Mouse (Mus musculus): ENCODE measurements around the gene Tenm3. TPM values are rescaled to one million over a fixed set of nuclear protein-coding genes. Genes with fewer than 3 reads are reported as not detected.

Gene Tenm3
- total RNA-seq, 2 experiments from 2014 or later: 78.0 to 80.1 TPM

- no peak for TF ChIP-seq CTCF (conservative IDR thresholded peaks at IDR 0.05)
- no peak overlapping the region for H3K27ac ChIP-seq
- H3K4me3 ChIP-seq: no peak overlapping the region
- no peak for DNase-seq (ENCODE audit: low spot score in 2 of 2)
Measured at GRCm38 (mm10) chr8:48293797-48294196, 550.0 kb downstream of the Tenm3 start.

DNA sequence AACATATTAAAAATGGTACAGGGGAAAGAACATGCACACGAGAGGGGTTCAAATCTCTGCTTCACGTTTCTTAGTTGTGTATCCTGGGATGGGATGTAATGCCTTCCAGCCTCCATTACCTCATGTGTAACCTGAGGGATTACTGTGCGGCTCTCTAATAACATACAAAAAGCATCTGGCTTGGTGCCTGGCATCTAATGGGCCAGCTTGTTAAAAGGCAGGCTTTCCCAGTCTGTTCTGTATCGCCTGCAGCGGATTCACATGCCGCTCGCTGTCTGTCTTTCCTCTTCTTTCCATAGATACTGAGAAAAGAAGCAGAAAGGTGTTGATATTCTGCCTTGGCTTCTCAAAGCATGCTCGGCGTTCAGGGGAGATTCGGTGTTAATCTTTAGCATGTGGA, 558.3 kb downstream of the Tenm3 start:
- DNase-seq (ENCODE audit: low spot score in 2 of 2): no peak
- no peak for TF ChIP-seq CTCF (conservative IDR thresholded peaks at IDR 0.05)
- H3K4me3 ChIP-seq: no peak overlapping the region
- H3K27ac ChIP-seq: no peak overlapping the region

GRCm38 (mm10) chr8:48281855-48282254, 561.9 kb downstream of the Tenm3 start:
- no peak for DNase-seq (ENCODE audit: low spot score in 2 of 2)
- Histone ChIP-seq H3K27ac (no peak overlapping the region), H3K4me3 (no peak overlapping the region)
- no peak for TF ChIP-seq CTCF (conservative IDR thresholded peaks at IDR 0.05)

- Histone ChIP-seq H3K4me3 (no peak overlapping the region), H3K27ac (peak overlapping the region; percentile 32; the same call in 1 of the 2 replicates)
- DNase-seq (ENCODE audit: low spot score in 2 of 2): no peak
- peak; percentile 44 for TF ChIP-seq CTCF (conservative IDR thresholded peaks at IDR 0.05)
Measured at GRCm38 (mm10) chr8:48279360-48279759, 564.4 kb downstream of the Tenm3 start.

- H3K27ac ChIP-seq: peak overlapping the region; percentile 32; the same call in 1 of the 2 replicates
- TF ChIP-seq CTCF (conservative IDR thresholded peaks at IDR 0.05): no peak
- no peak overlapping the region for H3K4me3 ChIP-seq
- no peak for DNase-seq (ENCODE audit: low spot score in 2 of 2)
Measured at GRCm38 (mm10) chr8:48277986-48278635, 565.6 kb downstream of the Tenm3 start.

- peak overlapping the region; percentile 32; the same call in 1 of the 2 replicates for H3K27ac ChIP-seq
- no peak overlapping the region for H3K4me3 ChIP-seq
- DNase-seq (ENCODE audit: low spot score in 2 of 2): peak in 1 of 2 experiments; percentile 23
- no peak for TF ChIP-seq CTCF (conservative IDR thresholded peaks at IDR 0.05)
Measured at GRCm38 (mm10) chr8:48275066-48275465, 568.7 kb downstream of the Tenm3 start.

DNA sequence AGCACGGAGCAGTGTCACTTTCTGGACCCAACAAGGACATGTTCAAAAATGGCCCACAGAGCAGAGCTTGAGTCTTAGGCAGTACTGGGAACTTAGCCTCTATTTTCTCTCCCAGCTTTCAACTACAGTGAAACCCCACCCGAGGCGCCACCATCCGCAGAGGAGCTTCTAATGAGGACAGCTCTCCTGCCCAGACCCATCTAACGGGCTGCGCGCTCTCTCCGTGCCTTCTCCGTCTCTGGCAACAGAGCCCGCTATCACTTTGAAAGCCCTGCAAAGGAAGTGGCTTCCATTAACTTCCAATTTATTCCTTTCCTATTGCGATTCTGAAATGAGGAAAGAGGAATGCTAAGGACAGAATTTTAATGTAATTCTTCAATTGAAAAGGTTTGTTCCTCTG, 569.2 kb downstream of the Tenm3 start:
- no peak for TF ChIP-seq CTCF (conservative IDR thresholded peaks at IDR 0.05)
- Histone ChIP-seq H3K27ac (peak overlapping the region; percentile 32; the same call in 1 of the 2 replicates), H3K4me3 (no peak overlapping the region)
- no peak for DNase-seq (ENCODE audit: low spot score in 2 of 2)

DNA sequence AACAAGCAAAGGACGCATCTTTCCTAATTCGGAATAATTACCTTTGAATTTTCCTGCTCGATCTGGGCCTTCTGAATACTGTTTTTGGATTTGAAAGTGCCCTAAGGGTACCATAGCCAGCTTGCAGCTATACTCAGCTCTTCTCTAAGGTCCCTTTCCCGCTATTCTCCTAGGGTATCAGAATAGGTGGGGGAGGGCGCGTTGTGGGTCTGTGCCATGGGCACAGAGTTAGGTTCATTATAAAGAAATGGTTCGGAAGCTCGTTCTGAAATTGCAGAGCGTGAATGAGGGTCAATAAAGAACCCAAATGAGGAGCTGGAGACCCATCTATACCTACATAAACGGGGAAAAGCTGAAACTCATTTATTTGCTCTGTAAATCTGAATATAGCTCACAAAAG, 575.1 kb downstream of the Tenm3 start:
- no peak for TF ChIP-seq CTCF (conservative IDR thresholded peaks at IDR 0.05)
- H3K27ac ChIP-seq: no peak overlapping the region
- H3K4me3 ChIP-seq: no peak overlapping the region
- no peak for DNase-seq (ENCODE audit: low spot score in 2 of 2)

DNA sequence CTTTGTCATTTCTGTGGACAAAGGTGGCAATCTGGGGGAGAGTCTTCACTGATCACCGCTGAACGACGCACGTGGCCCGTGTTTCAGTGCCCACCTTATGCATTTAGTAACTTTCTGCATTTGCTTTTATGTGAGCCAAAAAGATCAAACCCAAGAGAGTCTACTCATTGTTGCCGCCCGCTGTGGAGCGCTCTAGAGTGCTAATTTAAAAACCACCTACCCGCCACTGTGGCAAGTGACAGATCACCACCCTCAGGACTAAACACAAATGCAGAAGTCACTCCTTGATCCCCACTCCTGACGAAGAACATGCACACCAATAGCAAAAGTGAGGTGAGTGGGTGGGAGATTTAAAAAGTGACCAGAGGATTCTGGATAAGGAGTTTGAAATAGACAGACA, 583.5 kb downstream of the Tenm3 start:
- DNase-seq (ENCODE audit: low spot score in 2 of 2): no peak
- Histone ChIP-seq H3K27ac (no peak overlapping the region), H3K4me3 (no peak overlapping the region)
- TF ChIP-seq CTCF (conservative IDR thresholded peaks at IDR 0.05): no peak

DNA sequence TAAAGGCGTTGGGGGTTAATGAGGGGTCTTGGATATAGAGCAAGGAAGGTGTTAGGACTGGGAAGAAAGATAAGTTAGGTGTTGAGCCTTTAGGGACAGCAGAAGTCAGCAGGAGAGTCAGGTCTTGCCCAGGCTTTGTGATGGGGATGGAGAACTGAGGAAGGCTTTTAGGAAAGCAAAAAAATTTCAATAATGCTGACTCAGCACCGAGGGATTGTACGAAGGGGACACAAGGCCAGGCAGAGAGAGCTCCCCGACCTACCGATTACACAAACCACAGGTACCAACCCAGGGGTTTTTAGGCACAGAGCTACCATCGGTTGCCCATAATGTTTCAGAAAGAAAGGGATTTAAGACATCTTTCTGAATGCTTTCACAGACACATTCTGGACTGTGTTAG, 583.9 kb downstream of the Tenm3 start:
- DNase-seq (ENCODE audit: low spot score in 2 of 2): no peak
- H3K4me3 ChIP-seq: no peak overlapping the region
- H3K27ac ChIP-seq: no peak overlapping the region
- TF ChIP-seq CTCF (conservative IDR thresholded peaks at IDR 0.05): no peak

DNA sequence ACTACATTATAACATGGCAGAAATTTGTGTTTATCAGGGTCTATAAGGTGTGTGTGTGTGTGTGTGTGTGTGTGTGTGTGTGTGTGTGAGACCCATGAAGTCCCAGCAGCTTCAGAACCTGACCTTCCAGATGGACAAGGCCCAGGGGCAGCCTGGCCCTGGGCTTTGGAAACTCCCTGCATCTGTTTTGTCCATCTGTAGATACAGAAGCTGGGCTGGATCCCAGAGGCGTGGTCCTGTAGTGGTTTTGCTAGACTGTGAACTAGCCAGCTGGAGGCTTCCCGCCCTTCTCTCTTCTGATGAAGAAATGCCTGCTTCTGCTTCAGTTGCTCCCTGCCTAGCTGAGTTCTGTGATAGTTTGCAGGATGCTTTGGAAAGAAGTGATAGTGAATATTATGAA, 599.9 kb downstream of the Tenm3 start:
- no peak overlapping the region for H3K4me3 ChIP-seq
- no peak for TF ChIP-seq CTCF (conservative IDR thresholded peaks at IDR 0.05)
- no peak overlapping the region for H3K27ac ChIP-seq
- DNase-seq (ENCODE audit: low spot score in 2 of 2): no peak

DNA sequence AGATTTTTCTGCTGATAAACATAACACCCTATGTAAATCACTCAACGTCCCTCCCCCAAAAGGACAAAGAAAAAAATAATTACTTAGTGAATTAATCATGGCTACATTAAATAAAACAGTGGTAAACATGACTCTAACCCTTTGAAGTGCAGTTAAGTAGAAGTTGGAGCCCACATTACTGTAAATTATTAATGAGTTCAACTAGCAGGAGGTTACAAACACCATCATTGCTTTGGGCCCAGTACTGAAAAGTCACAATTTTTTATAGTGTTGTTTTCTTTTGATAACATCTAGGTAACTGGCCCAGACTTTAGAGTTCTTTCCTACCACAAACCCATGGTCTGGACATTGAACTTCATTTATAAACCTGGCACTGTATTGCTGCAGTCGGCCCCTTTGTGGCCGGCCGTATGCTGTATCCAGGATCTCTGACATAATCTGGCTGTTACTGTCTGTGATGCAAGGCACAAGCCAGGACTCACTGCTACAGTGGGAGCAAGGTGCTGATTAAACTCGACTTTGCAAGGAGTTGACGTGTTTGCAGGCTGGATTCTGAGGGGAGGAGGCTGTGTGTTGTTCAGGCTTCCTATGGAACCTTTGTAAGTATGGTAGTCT, 602.7 kb downstream of the Tenm3 start:
- TF ChIP-seq CTCF (conservative IDR thresholded peaks at IDR 0.05): no peak
- H3K27ac ChIP-seq: no peak overlapping the region
- DNase-seq (ENCODE audit: low spot score in 2 of 2): no peak
- H3K4me3 ChIP-seq: no peak overlapping the region

DNA sequence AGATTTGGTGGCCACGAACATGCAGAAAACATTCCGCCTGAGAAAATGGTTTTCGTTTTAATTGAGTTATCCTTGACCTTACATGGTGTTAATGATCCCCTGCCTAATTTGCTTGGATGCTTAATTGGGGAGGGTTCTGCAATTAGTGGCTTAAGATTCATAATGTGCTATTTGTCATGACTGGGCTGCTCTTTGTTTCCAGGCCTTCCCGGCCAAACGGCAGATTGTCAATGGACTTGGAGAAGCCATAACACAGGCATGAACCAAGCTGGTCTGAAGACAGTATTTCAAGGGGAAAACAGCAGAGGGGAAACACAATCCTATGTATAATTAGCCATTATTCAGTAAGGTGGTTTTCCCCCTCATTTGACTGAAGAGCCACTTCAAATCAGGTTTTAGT, 606.8 kb downstream of the Tenm3 start:
- no peak for TF ChIP-seq CTCF (conservative IDR thresholded peaks at IDR 0.05)
- Histone ChIP-seq H3K27ac (no peak overlapping the region), H3K4me3 (no peak overlapping the region)
- no peak for DNase-seq (ENCODE audit: low spot score in 2 of 2)

- Histone ChIP-seq H3K27ac (no peak overlapping the region), H3K4me3 (no peak overlapping the region)
- no peak for TF ChIP-seq CTCF (conservative IDR thresholded peaks at IDR 0.05)
- DNase-seq (ENCODE audit: low spot score in 2 of 2): no peak
Measured at GRCm38 (mm10) chr8:48232927-48233326, 610.8 kb downstream of the Tenm3 start.
